Mouse (Mus musculus) gastrocnemius, adult 8-10 months (tissue): ENCODE results near the gene Sntb2. TPM values are rescaled to one million over a fixed set of nuclear protein-coding genes. Genes with fewer than 3 reads are reported as not detected.
"Not testable (repeated sequence)": the region's sequence is repeated elsewhere in the genome, so short reads cannot be mapped to it uniquely, and the experiment has no call there.

Source experiments
- DNase-seq, 2 experiments: peaks; one replicate each; pipeline ENCODE4 v3.0.0; 2022; ENCODE audit warnings: low spot score in 2 of 2
- total RNA-seq, 4 experiments: library from RNA; stranded (reverse); gene quantifications; 2 replicates each; pipeline ENCODE4 v1.2.4; 2022

The Sntb2 gene
- total RNA-seq, 4 experiments from 2014 or later = 2.4 to 3.9 (median 3.7) TPM

DNA sequence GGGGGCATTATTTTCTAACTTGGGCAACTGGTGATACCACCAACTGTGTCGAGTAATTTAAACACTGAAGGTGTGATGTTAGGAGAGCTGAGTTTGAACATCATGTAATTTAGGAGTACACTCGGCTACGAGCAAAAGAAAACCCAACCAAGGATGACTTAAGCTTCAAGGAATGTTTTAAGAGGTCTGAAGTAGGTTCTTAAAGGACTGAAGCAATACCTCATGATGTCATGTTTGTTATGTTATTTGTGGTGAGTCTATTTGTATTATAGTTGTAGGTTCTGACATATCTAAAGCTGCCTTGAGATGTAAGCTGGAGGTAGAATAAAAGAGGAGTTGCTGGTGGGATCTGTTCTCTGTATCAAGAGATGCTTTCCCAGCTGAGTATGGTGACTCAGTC lies 34.4 kb downstream of the Sntb2 start:
- DNase-seq = no peak

DNA sequence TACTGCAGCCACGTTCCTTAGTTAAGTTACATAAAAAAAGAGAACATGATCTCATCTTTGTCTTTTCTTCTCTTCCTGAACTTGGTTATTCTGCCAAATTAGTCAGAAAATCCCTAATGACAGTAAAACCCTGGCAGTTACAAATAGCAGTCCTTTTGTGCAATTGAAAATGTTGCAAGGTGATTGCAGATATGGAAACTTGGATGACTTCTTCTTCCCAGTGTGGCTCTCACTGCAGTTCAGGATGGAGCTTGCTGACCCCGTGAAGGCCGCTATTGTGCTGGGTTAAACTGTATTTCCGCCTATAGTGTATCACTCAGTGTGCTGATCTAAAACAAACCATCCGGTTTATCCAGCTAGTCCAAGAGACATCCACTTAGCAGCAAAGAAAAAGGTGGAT lies 36.4 kb downstream of the Sntb2 start:
- no peak for DNase-seq

DNA sequence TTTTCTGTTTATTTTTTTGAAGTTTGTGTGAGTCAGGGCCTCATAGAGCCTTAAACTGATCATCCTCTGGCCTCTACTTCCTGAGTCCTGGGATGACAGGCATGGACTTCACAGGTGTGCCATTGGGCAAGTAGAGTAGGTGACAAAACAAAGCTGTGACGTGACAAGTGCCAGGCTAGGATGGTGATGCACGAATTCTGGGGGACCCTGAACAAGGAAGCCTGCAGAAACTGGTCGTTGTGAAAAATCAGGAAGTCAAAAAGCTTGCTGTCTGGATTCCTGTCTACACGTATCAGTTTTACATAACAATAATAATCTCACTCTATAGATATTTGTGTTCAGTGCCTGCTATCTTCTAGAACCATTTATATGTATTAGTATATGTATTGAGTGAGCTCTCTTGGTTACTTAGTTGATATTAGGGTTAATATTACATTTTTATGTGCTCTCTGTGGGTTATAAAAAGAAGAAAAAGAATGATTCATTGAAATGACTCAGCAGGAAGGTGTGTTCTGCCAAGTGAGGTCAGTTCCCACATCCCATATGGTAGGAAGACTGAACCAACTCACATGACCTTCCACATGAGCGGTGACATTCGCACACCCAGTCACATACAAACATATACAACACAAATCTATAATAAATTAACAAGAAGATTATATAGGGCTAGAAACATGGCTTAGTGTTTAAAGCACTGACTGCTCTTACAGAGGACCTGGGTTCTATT lies 37.2 kb downstream of the Sntb2 start:
- no peak for DNase-seq

DNA sequence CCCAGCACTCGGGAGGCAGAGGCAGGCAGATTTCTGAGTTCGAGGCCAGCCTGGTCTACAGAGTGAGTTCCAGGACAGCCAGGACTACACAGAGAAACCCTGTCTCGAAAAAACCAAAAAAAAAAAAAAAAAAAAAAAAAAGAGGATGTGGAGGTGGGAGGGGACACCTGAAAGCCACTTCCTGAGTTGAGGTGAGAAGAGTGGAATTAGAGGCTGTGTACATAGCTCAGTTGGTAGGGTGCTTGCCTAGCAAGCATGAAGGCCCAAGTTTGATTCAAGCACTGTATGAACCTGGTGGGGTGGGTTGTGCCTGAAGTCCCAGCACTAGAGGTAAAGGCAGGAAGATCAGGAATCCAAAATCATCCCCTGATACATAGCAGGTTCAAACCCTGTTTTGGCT lies 38.0 kb downstream of the Sntb2 start:
- not testable (repeated sequence) for DNase-seq

DNA sequence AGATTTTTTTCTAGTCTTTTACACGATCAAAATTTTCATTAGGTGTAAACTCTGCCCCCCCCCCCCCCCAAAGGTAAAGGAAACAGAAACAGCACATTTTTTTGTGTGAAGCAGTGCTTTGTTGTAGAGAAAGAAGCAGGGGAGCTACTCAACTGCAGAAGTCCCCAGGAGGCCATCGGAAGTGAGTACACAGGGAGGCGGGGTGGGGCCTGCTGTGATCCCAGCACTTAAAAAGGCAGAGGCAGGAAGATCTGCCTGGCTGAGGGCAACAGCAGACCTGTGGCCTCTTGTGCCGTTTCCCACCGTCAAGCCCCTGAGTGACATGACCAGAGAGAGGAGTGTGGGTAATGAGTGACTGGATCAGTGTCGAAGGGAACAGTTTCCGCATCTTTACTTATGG lies 39.2 kb downstream of the Sntb2 start:
- DNase-seq = no peak

DNA sequence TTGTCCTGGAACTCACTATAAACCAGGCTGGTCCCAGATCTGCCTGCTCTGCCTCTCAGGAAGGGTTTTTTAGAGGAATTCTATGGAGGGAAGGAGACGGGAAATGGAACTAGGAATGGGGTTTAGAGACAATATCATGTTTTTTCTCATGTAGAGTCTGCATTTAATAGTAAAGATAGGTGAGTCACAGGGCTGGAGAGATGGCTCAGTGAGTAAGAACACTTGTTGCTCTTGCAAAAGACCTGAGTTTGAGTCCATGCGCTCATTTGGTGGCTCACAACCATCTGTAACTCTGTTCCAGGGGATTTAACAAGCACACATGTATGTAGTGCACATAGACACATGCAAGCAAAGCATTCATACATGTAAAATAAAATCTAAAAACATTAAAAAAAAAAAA lies 40.2 kb downstream of the Sntb2 start:
- no peak for DNase-seq

DNA sequence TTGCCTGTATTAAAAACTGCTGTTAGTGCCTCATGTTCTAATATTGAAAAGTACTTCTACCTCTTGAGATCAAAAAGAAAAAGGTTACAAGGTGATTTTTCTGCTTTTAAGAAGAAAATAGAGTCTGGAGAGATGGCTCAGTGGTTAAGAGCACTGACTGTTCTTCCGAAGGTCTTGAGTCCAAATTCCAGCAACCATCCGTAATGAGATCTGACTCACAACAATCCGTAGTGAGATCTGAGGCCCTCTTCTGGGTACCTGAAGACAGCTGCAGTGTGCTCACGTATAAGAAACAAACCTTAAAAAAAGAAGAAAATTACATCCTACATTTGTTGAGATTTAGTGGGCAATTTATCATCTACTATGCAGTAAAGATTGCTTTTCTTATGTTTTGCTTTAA lies 40.9 kb downstream of the Sntb2 start:
- no peak for DNase-seq

DNA sequence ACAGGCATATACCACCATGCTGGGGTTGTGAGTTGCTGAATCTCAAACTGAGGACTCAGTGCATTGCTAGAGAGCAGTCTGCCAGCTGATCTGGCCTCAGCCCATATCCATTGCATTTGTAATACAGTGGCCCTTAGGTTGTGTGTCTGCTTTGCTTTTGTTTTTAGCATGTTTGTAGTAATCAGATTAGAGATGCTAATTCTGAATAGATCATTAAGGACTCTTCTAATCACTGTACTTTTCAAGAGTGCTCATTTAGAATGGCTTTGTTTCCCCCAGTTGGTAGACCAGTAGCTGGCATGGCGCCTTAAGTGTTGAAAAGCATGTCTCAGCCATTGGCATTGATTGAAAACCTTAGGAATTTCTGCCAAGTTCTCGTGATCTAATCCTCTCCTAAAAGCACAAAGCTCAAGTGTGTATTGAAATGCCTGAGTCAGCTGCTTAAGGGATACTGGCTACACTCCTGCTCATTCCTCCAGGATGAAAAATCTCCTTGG lies 43.3 kb downstream of the Sntb2 start:
- DNase-seq = no peak

DNA sequence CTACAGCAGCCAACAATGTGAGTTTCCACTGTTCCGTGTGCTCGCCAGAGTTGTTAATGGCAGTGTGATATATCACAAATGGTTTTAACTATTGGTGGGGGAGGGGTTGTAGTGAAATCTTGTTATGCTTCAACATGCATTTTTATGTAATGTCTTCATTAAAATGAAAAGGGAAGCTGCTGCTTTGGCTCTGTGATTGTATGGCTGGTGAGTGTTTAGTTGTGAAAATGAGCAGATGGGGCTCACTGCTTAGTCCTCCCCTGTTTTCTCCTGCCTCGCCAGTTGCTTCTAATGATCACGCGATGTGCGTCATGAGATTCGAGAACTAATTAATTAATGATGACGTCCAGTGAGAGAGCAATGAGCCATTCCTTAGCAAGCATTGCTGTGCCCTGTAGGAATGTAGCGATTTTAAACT lies 49.9 kb downstream of the Sntb2 start:
- no peak for DNase-seq

DNA sequence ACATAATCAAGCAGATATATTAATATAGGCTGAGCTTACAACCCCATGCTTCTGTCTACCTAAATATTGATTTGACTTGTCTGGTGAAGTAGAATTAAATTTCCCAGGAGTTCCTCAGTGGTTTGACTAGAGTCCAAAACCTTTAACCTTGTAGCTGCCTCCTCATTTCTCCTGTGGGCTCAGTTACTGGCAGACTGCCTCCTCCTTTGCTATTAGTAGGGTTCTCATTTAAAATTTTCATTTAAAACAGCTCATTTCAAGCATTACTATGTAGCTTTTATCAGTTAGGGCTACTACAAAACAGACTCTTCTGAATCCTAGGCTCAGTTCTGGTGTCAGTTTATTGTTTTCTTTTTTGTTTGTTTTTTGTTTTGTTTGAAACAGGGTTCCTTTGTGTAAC lies 50.4 kb downstream of the Sntb2 start:
- DNase-seq = no peak

DNA sequence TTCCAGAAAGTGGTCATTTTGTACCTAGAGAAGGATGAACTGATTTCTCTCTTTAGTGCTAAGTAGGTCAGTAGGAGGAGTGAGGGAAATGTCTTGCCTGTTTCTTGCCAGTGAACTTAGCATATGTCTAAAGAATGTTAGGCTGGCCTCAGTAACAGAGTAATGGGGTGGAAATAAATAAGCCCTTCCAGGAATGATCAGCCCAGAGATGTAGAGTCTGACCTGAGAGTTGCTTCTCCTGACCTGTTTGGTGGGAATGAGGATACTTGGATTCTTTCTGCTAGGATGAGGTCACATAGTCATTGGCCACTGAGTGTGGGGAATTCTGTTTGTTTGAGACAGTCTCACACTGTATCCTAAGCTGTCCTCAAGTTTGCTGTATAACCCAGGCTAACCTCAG lies 52.0 kb downstream of the Sntb2 start:
- DNase-seq = no peak

DNA sequence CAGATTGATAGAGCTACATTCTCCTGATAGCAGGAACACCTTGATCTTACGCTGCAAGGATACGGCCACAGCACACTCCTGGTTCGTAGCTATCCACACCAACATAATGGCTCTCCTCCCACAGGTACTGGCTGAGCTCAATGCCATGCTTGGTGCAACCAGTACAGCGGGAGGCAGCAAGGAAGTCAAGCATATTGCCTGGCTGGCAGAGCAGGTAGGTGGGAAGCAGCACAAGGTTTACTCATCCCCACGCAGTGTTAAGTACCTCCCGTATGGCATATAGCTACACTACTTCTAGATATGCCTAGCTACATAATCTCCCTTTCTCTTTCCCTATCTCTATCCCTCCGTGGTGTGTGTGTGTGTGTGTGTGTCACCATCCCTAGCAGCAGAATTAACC lies 55.8 kb downstream of the Sntb2 start:
- no peak for DNase-seq

DNA sequence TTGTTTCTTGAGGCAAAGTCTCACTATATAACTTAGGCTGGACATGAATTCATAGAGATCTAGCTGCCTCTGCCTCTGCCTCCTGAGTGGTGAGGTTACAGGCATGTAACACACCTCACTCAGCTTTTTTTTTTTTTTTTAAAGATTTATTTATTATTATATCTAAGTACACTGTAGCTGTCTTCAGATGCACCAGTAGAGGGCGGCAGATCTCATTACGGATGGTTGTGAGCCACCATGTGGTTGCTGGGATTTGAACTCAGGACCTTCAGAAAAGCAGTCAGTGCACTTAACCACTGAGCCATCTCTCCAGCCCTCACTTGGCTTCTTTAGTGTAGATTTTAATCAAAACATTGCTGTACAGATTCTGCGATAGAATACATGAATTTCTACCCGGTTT lies 60.8 kb downstream of the Sntb2 start:
- DNase-seq = not testable (repeated sequence)

DNA sequence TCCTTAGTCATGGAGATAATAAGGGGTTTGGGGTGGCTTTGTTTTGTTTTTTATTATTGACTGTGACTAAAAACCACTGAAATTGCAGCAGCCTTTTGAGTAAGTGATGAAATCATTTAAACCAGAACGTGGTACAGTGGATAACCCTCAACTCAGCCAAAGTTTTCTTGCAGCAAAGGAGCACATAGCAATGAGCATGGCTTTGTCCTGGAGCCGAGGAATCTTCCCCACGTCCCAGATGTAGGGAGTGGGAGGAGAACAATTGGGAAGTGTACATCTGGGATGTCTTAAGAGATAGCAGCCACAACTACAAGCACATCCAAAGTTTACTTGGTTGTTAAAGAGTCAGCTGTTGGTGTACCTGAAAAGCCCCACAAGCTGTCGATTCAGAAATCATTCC lies 61.9 kb downstream of the Sntb2 start:
- DNase-seq = no peak

DNA sequence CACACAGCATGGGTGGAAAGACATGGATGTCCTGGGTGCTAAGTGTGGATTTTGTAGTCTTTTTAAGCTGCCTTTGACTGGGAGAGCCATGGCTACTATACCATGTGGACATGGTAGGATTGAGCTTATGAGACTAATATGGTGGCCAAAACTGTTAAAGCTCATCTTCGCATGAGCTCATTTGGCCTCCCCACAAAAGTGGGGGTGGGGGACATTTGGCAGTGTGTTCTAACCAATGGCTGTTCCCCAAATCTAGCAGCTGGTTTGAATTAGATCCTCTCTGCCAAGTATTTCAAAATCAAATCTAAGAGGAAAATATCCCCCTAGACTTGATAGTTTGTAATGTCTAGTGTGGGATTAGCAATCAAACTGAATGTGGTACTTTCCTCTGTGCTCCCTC lies 63.5 kb downstream of the Sntb2 start:
- DNase-seq = peak; percentile 56 to 60

DNA sequence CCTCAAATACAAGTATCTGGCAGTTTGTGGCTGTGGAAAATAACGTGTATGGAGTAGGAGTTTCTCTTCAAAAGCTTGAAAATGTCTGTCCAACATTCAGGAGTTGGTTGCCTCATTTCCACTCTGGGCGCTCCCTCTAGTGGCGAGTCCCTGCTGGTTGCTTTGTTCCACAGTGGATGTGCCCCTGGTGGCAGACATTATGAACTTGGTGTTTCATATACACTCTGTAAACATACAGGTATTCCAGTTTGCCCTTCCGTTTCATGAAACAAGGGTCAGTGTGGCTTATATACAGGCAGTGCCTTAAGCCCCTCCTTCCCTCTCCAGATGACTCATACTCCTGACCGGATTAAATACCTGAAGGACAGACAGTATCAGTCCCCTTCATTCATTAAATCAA lies 67.0 kb downstream of the Sntb2 start:
- DNase-seq = peak; percentile 76 to 82

DNA sequence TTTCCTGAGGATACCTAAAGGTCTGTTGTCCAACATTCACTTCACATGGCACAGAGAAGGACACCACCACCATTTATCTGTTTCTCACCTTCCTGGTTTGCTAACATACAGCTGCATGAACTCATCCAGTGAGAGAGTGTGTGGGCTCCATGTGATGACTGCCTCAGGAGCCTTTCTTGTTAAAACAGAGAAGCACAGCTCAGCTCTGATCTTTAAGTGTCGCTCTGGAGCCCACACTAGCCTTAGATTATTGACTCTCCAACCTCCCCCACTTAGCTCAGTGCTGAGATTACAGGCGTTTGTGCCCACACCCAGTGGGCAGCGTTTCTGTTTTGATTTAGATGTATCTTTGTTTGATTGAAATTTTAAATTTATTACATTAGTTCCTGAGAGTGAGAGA lies 72.2 kb downstream of the Sntb2 start:
- no peak for DNase-seq

DNA sequence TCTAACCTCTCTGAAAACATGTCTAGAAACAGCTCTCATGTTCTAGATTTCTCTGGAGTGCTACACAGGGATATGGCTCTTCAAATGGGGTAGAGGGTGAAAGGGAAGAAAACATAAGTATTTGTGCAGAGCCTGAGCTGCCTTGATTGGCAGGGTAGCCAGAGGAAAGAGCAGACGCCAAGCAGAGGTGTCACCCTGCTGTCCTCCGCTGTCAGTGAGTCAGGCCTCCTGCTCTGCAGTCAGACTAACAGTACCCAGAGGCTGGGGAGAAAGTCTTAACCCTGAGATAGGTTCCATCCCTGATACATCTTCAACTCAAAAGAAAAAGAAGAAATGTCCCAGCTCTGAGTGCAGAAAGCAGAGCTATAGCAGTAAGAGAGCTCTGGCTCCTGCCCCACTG lies 77.1 kb downstream of the Sntb2 start:
- no peak for DNase-seq

DNA sequence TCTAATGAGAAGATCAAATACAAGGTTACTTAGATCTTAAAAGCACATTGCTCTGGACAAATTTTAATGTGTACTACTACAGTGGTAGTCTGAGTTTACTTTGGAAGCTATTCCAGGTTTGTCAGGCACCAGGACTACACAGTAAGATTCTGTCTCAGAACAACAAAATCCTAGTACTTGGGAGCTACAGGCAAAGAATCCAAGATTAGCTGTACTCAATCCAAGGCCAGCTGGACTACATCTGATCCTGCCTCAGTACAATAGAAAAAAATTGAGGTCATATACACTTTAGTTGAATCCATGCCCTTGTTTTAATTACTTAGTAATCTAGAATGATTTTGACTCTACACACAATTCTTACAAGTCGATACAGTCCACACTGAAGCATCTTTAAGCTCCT lies 79.4 kb downstream of the Sntb2 start:
- no peak for DNase-seq

DNA sequence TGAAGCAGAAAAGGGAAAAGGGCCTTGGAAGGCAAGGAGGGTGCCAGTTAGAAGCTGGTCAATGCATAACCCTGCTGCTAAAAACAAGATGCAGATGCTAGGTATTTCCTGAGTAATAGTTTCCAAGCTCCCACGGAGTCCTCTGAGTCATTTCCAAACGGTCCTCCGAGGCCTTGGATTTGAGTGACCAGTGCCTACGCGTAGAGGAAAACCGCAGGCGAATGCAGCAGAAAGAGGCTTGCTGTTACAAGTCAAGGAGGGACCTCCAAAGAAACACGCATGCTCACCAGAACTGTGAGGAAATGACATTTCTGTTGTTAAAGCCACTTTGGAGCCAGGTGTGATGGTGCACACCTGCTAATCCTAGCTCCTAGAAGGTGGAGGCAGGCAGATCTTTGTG lies 87.9 kb downstream of the Sntb2 start:
- no peak for DNase-seq

DNA sequence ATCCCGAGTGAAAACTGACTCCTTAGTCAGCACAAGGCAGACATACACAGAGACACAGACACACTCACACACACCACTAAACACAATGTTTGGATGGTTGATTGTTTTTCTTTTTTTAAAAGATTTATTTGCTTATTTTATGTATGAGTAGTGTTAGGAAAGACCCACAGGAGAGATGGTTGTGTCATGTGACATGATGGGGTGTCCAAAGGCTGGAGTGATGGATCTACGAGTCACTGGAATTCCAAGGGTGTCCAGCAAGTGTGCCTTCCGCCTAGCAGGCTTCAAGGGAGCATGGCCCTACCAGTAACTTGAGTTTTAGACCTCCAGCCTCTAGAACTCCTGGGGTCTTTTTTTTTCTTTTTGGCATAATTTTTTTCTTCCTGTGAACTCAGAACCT lies 93.8 kb downstream of the Sntb2 start:
- DNase-seq = no peak

DNA sequence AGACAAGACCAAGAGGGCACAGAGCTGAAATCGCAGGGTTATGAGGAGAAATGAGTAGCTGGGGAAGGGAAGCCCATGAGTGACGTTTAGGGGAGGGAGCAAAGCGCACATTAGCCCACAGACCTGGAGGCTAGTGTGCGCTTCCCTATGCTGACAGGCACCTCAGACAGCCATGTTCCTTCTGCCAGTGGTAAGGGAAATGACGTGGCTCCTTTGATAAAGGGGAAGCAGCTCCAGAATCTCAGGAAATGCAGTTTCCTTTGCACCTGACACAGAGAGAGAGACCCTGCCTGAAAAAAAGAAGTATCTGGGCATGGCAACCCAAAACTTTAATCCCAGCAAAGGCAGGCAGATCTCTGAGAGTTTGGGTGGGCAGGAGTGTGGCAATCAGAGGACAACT lies 94.5 kb downstream of the Sntb2 start:
- DNase-seq = no peak

DNA sequence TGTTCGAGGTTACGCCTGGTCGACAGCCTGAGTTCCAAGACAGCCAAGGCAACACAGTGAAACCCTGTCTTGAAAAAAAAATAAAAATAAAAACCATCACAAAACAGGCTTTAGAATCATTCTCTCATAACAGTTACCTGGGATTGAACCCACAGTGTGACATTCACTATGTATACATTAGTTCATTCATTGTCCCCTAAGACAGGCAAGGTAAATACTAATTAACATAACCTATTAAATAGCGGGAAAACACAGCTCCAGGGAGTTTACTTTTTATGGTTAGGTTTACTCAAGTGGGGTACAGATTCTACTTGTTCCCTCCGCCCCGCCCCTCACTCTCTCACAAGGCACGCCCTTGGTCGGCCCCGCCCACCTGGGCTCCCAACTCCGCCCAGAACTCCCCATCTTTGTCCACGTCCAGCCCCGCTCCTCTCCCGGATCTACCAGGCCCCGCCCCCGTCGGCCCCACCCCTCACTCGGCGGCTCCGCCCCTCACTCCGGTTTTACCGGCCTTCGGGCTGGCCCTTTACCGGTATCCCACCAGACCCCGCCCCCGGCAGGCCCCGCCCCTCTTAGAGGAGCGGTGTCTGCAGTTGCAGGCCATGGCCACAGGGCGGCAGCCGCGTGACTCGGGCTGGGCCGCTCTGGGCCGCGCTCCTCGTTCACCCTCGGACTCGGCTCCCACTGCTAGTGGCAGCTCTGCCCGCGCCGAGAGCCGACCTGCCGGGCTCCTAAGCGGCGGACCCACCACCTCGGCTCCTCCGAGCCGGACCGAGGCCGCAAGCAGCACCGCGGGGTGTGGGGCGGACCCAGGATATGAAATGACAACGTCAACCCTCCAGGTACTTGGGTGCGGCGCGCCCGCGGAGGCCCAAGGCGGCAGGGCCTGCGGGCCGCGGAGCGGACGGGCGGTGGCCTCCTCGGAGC lies 95.4 kb downstream of the Sntb2 start, which contains the start of gene Vps4a:
TSS of gene Vps4a (plus strand) at position 573 of the 927 bp plus-strand sequence.
- DNase-seq = peak; percentile 95 to 96
